Mouse (Mus musculus): Measurements from ENCODE around the gene Gm3173. TPM values are rescaled to one million over a fixed set of nuclear protein-coding genes. Genes with fewer than 3 reads are reported as not detected.
"Not testable (repeated sequence)": the region's sequence is repeated elsewhere in the genome, so short reads cannot be mapped to it uniquely, and the experiment has no call there.

The Gm3173 gene
- polyA plus RNA-seq, 1 experiment from 2014 or later: not detected

DNA sequence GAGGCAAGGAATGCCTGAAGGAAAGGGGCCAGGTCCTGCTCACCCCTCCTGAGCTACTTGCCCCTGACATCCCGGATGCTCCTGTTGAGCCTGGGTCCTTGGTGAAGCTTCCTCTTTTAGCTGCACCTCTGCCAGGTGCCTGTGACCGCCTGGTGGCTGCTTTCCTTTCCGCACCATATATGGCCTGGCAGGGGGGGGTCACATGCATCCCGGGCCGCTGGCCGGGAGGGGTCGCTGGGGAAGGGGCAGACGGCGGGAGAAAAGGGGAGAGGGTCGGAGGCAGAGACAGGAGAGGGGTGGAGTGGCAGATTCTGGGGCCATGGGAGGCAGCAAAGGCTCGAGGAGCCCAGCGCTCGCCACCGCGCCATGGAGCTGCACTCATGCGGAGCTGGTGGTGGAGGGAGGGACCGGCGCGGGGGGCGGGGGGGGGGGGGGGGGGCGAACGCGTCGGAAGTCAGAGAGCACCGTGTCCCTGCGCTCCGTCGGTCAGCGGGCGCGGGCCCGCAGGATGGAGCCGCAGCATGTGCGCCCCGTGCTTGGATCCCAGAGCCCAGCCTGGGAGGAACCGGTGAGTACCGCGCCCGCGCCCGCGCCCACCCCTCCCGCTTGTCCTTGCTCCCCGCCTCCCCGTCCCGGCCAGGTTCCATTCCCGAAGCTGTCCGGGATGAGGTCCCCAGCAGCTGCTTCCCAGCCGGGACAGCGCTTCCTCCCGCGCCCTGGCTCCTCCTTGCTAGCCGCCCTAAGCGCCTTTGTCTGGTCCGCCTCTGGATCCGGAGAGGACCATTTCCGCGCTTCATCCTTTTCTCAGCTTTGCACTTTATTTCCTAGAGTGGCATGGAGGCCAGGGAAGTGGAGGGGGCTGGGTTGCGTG lies 15.6 kb upstream of the Gm3173 start, which contains the start of gene Gm3164:
Gm3164 (plus strand) TSS at position 484 of the 871 bp plus-strand sequence.
- DNase-seq (ENCODE audit: low spot score): peak; percentile 2
- H3K4me1 ChIP-seq (ENCODE audit: insufficient read depth, low read depth, low read length); H3K27ac ChIP-seq (ENCODE audit: low read length); ATAC-seq; H3K4me3 ChIP-seq (ENCODE audit: low read depth, low read length); H3K27me3 ChIP-seq (replicated peaks; ENCODE audit: insufficient read depth, low read length); H3K36me3 ChIP-seq (ENCODE audit: insufficient read depth, low read length); H3K9ac ChIP-seq (replicated peaks; ENCODE audit: low read depth); H3K9me3 ChIP-seq (ENCODE audit: low read length): not testable (repeated sequence)
- H3K4me2 ChIP-seq (replicated peaks; ENCODE audit: low read depth, low read length): peak within 1 kb of the TSS; percentile 34
- WGBS: 2% methylated on average over 15 of the region's 59 CpGs

- not testable (repeated sequence) for H3K4me3 ChIP-seq (ENCODE audit: low read depth, low read length); H3K36me3 ChIP-seq (ENCODE audit: insufficient read depth, low read length); DNase-seq (ENCODE audit: low spot score); H3K27ac ChIP-seq (ENCODE audit: low read length); H3K4me2 ChIP-seq (replicated peaks; ENCODE audit: low read depth, low read length); ATAC-seq; H3K9me3 ChIP-seq (ENCODE audit: low read length); H3K9ac ChIP-seq (replicated peaks; ENCODE audit: low read depth); H3K4me1 ChIP-seq (ENCODE audit: insufficient read depth, low read depth, low read length); H3K27me3 ChIP-seq (replicated peaks; ENCODE audit: insufficient read depth, low read length)
- WGBS: no CpG with 5 or more reads among the region's 2 CpGs
Measured at GRCm38 (mm10) chr14:4481445-4481844, 50.7 kb downstream of the Gm3173 start, which contains the start of gene Gm3182. Gene Gm3182 (plus strand): TSS chr14:4481745.

DNA sequence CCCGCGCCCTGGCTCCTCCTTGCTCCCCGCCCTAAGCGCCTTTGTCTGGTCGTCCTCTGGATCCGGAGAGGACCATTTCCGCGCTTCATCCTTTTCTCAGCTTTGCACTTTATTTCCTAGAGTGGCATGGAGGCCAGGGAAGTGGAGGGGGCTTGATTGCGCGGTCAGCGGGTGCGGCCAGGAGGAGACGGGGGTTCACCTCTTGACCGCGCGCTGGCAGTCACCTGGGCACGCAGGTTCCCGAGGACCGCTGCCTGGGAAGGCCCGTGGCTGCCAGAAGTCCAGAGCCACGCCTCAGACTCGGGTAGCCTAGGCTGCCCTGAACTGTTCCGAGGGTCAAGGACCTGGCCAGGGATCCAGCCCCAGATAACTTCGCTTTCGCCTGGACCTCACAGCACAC lies 68.6 kb downstream of the Gm3173 start:
- not testable (repeated sequence) for H3K4me3 ChIP-seq (ENCODE audit: low read depth, low read length); H3K4me1 ChIP-seq (ENCODE audit: insufficient read depth, low read depth, low read length); H3K4me2 ChIP-seq (replicated peaks; ENCODE audit: low read depth, low read length); H3K9me3 ChIP-seq (ENCODE audit: low read length); H3K27ac ChIP-seq (ENCODE audit: low read length); H3K36me3 ChIP-seq (ENCODE audit: insufficient read depth, low read length); H3K27me3 ChIP-seq (replicated peaks; ENCODE audit: insufficient read depth, low read length); DNase-seq (ENCODE audit: low spot score); ATAC-seq; H3K9ac ChIP-seq (replicated peaks; ENCODE audit: low read depth)
- 0% methylated on average over 2 of the region's 25 CpGs for WGBS

- DNase-seq (ENCODE audit: low spot score); H3K27ac ChIP-seq (ENCODE audit: low read length); H3K4me2 ChIP-seq (replicated peaks; ENCODE audit: low read depth, low read length); H3K9me3 ChIP-seq (ENCODE audit: low read length); H3K27me3 ChIP-seq (replicated peaks; ENCODE audit: insufficient read depth, low read length); ATAC-seq; H3K9ac ChIP-seq (replicated peaks; ENCODE audit: low read depth); H3K36me3 ChIP-seq (ENCODE audit: insufficient read depth, low read length); H3K4me1 ChIP-seq (ENCODE audit: insufficient read depth, low read depth, low read length); H3K4me3 ChIP-seq (ENCODE audit: low read depth, low read length): not testable (repeated sequence)
- WGBS: no CpG with 5 or more reads among the region's 2 CpGs
Measured at GRCm38 (mm10) chr14:4555105-4555504, 124.3 kb downstream of the Gm3173 start, which contains the start of gene Gm3047. Gene Gm3047 (plus strand): TSS chr14:4555405.

Other genes with a start within 250 kb of the Gm3173 start
- 0.07 TPM in 1 of 2 replicates, not detected in the other for gene Gm2974, start 248.4 kb upstream of the Gm3173 start, polyA plus RNA-seq (2015; fragmentation: Nextera tagmentation; extraction: Ambion mirVana)
- gene Gm3138, start 181.4 kb upstream of the Gm3173 start, polyA plus RNA-seq (2015; fragmentation: Nextera tagmentation; extraction: Ambion mirVana): not detected in 2 replicates
- gene Gm3149, start 113.7 kb upstream of the Gm3173 start, polyA plus RNA-seq (2015; fragmentation: Nextera tagmentation; extraction: Ambion mirVana): not detected in 2 replicates
- gene 2610042L04Rik, start 96.2 kb upstream of the Gm3173 start, polyA plus RNA-seq (2015; fragmentation: Nextera tagmentation; extraction: Ambion mirVana): 0.12 TPM in 1 of 2 replicates, not detected in the other
- not detected in 2 replicates for gene Gm3159, start 33.5 kb upstream of the Gm3173 start, polyA plus RNA-seq (2015; fragmentation: Nextera tagmentation; extraction: Ambion mirVana)
- 0.08 and 0.10 TPM in 2 replicates for gene Gm3164, start 15.5 kb upstream of the Gm3173 start, polyA plus RNA-seq (2015; fragmentation: Nextera tagmentation; extraction: Ambion mirVana)
- not detected in 2 replicates for gene Gm3182, start 50.8 kb downstream of the Gm3173 start, polyA plus RNA-seq (2015; fragmentation: Nextera tagmentation; extraction: Ambion mirVana)
- not detected in 2 replicates for gene Gm3047, start 124.4 kb downstream of the Gm3173 start, polyA plus RNA-seq (2015; fragmentation: Nextera tagmentation; extraction: Ambion mirVana)
- not detected in 2 replicates for gene Gm8159, start 201.4 kb downstream of the Gm3173 start, polyA plus RNA-seq (2015; fragmentation: Nextera tagmentation; extraction: Ambion mirVana)
- gene Gm3239, start 233.2 kb downstream of the Gm3173 start, polyA plus RNA-seq (2015; fragmentation: Nextera tagmentation; extraction: Ambion mirVana): not detected in 2 replicates

All from lung, postnatal 0 days (tissue).